Mouse (Mus musculus) layer of hippocampus, adult 11-12 months (tissue): ENCODE data around the gene Gm13695.
"Not testable (repeated sequence)": the region's sequence is repeated elsewhere in the genome, so short reads cannot be mapped to it uniquely, and the experiment has no call there.

Experiments used
- DNase-seq: peaks from one replicate; pipeline ENCODE4 v3.0.0; 2022; ENCODE audit warnings: low spot score

Gm13695 gene

GRCm38 (mm10) chr2:83967013-83967412 is at the start of gene Gm13695:
Gm13695 (plus strand) TSS chr2:83967313.
- not testable (repeated sequence) for DNase-seq

DNA sequence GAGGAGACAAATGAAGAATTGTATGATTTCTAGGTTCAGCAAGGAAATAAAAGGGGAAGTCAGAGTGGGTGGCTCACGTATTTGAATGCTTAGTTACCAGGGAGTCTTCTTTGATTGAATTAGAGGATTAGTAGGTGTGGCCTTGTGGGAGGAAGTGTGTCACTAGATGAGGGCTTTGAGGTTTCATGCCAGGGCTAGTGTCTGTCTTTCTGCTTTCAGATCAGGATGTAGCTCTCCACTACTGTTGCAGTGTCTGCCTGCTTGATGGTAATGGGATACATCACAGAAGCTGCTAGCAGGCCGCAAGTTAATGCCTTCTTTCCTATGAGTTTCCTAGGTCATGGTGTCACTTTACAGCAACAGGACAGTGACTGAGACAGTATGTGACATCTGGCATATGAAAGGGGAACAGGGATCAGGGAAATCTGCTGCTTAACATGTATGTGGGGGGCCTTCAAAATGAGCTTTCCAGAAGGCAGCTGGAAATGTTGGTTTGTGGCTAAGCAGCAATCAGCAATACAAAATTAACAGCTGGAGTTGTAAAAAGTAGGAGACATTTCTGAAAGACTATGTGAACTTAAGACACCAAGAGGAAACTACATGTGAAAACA is 37.5 kb upstream of the Gm13695 start:
- DNase-seq = no peak

DNA sequence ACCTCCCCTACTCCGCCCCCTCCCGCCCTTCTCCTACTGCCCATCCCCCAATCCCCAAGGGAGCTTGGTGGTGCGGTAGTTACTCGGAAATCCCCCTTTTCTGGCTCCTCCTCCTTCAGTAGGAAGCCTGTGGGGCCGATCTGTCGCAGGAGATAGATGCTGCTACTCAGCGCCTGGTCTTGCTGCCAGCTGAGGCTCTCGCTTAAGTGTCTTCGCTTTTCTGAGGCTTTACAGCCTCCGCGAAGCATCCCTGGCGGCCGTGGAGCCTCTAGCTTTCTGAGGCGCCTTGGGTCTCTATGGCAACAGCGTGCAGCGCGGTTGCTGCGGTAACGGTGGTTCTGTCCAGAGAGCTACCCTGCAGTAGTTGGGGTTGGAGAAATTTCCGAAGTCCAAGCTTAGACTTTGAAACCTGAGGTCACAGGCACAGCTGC is 26.2 kb upstream of the Gm13695 start, which contains the start of gene Zswim2:
Gene Zswim2 (minus strand): TSS at position 298 of the 431 bp plus-strand sequence.
- peak; percentile 87 for DNase-seq

GRCm38 (mm10) chr2:83941378-83941777 is 25.7 kb upstream of the Gm13695 start:
- DNase-seq = no peak

DNA sequence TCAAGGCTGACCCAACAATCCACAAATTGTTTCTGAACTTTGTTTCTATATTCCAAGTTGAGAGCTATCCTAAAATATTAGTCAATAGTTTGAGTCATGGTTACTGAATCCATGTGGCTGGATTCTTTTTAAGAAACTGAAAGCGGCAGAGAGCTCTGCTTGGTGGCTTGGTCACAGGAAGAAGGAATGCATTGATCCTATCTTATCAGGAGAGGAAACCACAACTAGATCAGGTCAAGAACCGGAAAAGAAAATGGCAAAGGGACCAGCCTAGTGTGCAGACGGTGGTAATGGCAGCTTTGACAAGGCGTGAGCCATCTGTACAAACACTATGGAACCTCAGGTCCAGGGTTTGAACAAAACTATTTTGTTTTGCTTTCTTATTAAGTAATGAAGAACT is 25.3 kb upstream of the Gm13695 start:
- no peak for DNase-seq

DNA sequence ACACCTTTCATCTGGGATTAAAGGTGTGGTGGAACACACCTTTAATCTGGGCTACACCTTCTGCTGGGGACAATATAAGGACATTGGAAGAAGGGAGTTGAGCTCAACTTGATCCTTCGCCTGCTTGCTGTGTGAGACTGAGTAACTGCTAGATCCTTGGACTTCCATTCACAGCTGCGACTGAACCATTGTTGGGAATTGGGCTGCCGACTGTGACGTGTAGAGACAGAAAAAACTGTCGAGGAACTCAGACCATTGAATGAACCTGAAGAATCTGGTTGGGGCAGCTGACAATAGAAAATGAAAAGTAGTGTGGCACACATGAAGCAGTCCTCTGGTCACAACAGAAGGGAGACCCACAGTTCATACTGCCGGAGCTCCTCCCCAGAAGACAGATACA is 11.7 kb upstream of the Gm13695 start, which contains the start of gene Gm13698:
Gene Gm13698 (plus strand): TSS at position 301 of the 400 bp plus-strand sequence.
- not testable (repeated sequence) for DNase-seq

GRCm38 (mm10) chr2:83961203-83961602 is 5.9 kb upstream of the Gm13695 start, which contains the start of gene Gm13693:
Gm13693 (plus strand) TSS chr2:83961503.
- not testable (repeated sequence) for DNase-seq

- not testable (repeated sequence) for DNase-seq
These were observed 5.7 kb downstream of the Gm13695 start, which contains the start of gene Gm13696 for GRCm38 (mm10) chr2:83972823-83973222. Gm13696 (plus strand) TSS chr2:83973123.

GRCm38 (mm10) chr2:83978633-83979032 is 11.5 kb downstream of the Gm13695 start, which contains the start of gene Gm13694:
Gm13694 (plus strand) TSS chr2:83978933.
- not testable (repeated sequence) for DNase-seq

DNA sequence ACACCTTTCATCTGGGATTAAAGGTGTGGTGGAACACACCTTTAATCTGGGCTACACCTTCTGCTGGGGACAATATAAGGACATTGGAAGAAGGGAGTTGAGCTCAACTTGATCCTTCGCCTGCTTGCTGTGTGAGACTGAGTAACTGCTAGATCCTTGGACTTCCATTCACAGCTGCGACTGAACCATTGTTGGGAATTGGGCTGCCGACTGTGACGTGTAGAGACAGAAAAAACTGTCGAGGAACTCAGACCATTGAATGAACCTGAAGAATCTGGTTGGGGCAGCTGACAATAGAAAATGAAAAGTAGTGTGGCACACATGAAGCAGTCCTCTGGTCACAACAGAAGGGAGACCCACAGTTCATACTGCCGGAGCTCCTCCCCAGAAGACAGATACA is 17.3 kb downstream of the Gm13695 start, which contains the start of gene Gm13697:
Gene Gm13697 (plus strand): TSS at position 301 of the 400 bp plus-strand sequence.
- DNase-seq = not testable (repeated sequence)

GRCm38 (mm10) chr2:83990253-83990652 is 23.1 kb downstream of the Gm13695 start, which contains the start of gene Gm13691:
Gm13691 (plus strand) TSS chr2:83990553.
- DNase-seq = not testable (repeated sequence)

DNA sequence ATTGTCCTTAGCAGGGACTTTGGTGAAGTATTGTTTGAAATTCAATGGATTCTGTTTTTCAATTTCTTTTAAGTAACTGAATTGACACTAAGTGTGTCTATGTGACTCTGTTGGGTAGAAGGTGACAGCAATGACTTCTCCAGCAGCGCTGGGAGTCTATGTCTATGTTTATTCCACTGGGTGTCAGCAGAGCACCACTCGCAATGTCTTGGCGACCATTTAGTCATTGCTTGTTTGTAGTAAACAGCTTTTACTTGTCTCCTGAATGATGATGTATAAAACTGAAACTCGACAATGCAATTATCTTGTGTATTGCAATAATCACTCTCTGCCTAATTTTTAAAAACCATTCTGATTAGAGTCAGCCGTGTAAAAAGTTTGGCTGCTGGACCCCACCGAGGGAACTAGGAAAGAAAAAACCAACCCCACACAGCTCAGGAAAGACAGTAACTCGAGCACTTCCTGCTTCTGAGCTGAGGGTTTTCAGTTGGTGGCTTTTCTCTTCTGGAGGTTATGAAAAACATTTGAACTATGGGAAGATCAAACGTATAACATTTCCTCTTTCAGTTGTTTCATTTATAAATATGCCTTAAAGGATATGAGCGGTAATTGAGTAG is 26.6 kb downstream of the Gm13695 start:
- DNase-seq = not testable (repeated sequence)

DNA sequence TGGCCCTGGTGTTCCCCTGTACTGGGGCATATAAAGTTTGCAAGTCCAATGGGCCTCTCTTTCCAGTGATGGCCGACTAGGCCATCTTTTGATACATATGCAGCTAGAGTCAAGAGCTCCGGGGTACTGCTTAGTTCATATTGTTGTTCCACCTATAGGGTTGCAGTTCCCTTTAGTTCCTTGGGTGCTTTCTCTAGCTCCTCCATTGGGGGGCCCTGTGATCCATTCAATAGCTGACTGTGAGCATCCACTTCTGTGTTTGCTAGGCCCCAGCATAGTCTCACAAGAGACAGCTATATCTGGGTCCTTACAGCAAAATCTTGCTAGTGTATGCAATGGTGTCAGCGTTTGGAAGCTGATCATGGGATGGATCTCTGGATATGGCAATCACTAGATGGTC is 27.4 kb downstream of the Gm13695 start:
- DNase-seq = not testable (repeated sequence)

DNA sequence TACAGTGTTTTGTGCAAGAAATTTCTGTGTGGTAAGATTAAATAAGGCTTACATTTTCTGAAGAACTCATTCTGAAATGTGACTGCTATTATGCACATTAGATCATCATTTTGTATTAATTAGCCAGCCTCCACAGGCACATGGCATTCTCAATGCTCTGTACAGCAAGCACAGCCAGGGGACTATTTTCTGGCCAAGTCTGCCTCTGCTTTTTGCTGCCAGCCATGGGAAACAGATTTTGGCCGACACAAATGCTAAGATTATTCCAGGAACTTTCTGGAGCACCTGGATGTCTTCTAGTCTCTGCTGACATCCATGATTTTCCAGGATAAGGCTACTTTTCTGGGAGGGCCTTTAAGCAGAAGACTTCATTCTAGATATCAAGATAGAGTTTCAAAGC is 41.8 kb downstream of the Gm13695 start:
- DNase-seq = peak; percentile 50

- DNase-seq = no peak
These were observed 42.7 kb downstream of the Gm13695 start for GRCm38 (mm10) chr2:84009818-84010217.

DNA sequence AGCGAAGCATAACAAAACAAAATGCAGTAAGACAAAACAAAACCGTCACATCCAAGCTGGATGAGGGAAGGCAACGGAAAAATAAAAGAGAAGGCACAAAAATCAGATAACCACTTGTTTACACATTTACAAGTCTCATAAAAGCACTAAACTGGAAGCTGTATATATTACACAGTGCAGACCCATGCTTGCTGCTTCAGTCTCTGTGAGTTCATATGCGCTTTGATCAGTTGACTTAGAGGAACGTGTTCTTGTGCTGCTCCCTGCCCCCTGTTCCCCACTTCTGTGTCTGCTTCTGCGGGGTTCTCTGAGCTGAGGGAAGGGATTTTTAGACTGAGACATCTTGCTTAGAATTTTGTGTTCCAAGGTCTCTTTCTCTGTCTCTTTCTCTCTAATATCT is 47.5 kb downstream of the Gm13695 start:
- no peak for DNase-seq

GRCm38 (mm10) chr2:84016291-84016690 is 49.2 kb downstream of the Gm13695 start:
- not testable (repeated sequence) for DNase-seq

GRCm38 (mm10) chr2:84018330-84018729 is 51.2 kb downstream of the Gm13695 start:
- DNase-seq = no peak
